8 mouse cellular contexts compared by ENCODE assay signal in genomic region chr12:80157675-80158074, GRCm38 (mm10). TPM values are rescaled to one million over a fixed set of nuclear protein-coding genes. Genes with fewer than 3 reads are reported as not detected.
DNase-seq lines count a peak whose midpoint lies in the region; ATAC-seq and TF ChIP-seq lines count a peak whose summit lies in the region.

No protein-coding gene starts in this region.

- H3K9me3 ChIP-seq in kidney, embryonic 15.5 days (replicated peaks), result no peaks in the 10 kb centered on the region
- no peaks in the 10 kb centered on the region for H3K9me3 ChIP-seq in kidney, embryonic 16.5 days (ENCODE audit: low read length)
- H3K9me3 ChIP-seq in G1E (replicated peaks), result peaks cover 3% of the 10 kb centered on the region
- no peaks in the 10 kb centered on the region for H3K9me3 ChIP-seq in liver, embryonic 12.5 days (replicated peaks)

- no peak overlapping the region for H3K4me3 ChIP-seq in kidney, embryonic 15.5 days (replicated peaks)
- H3K4me3 ChIP-seq in kidney, embryonic 16.5 days (ENCODE audit: low read length), result no peak overlapping the region
- no peak overlapping the region for H3K4me3 ChIP-seq in G1E (ENCODE audit: low read depth, low read length)
- H3K4me3 ChIP-seq in liver, embryonic 12.5 days, result no peak overlapping the region

- H3K4me1 ChIP-seq in kidney, embryonic 15.5 days, result no peaks in the 10 kb centered on the region
- no peaks in the 10 kb centered on the region for H3K4me1 ChIP-seq in kidney, embryonic 16.5 days (ENCODE audit: insufficient read depth, low read length)
- peaks cover 12% of the 10 kb centered on the region for H3K4me1 ChIP-seq in G1E (ENCODE audit: insufficient read depth, low read depth, low read length)
- H3K4me1 ChIP-seq in liver, embryonic 12.5 days, result no peaks in the 10 kb centered on the region

- TF ChIP-seq CTCF in G1E (IDR thresholded peaks at IDR 0.05; ENCODE audit: low read depth, low read length), result peak; percentile 67

- H3K4me2 ChIP-seq in kidney, embryonic 15.5 days, result peak overlapping the region; percentile 37; the same call in 1 of the 2 replicates
- H3K4me2 ChIP-seq in kidney, embryonic 16.5 days (replicated peaks; ENCODE audit: low read depth, low read length), result no peak overlapping the region
- H3K4me2 ChIP-seq in liver, embryonic 12.5 days, result peak overlapping the region; percentile 34

- H3K27ac ChIP-seq in kidney, embryonic 15.5 days, result no peak overlapping the region
- H3K27ac ChIP-seq in kidney, embryonic 16.5 days (ENCODE audit: low read length), result no peak overlapping the region
- H3K27ac ChIP-seq in liver, embryonic 12.5 days, result no peak overlapping the region

- no peaks in the 10 kb centered on the region for H3K36me3 ChIP-seq in kidney, embryonic 15.5 days
- H3K36me3 ChIP-seq in kidney, embryonic 16.5 days (ENCODE audit: insufficient read depth, low read length), result no peaks in the 10 kb centered on the region
- no peaks in the 10 kb centered on the region for H3K36me3 ChIP-seq in G1E (replicated peaks)
- no peaks in the 10 kb centered on the region for H3K36me3 ChIP-seq in liver, embryonic 12.5 days

- WGBS in kidney, embryonic 15.5 days, result 6% methylated on average over 5 of the region's 5 CpGs
- WGBS in kidney, embryonic 16.5 days, result 4% methylated on average over 5 of the region's 5 CpGs
- WGBS in liver, embryonic 12.5 days (ENCODE audit: insufficient replicate concordance), result 3% methylated on average over 5 of the region's 5 CpGs

- H3K27me3 ChIP-seq in kidney, embryonic 15.5 days, result no peaks in the 10 kb centered on the region
- H3K27me3 ChIP-seq in kidney, embryonic 16.5 days (ENCODE audit: insufficient read depth, low read length), result no peaks in the 10 kb centered on the region
- H3K27me3 ChIP-seq in G1E (ENCODE audit: insufficient read depth, low read length), result peaks cover 23% of the 10 kb centered on the region
- no peaks in the 10 kb centered on the region for H3K27me3 ChIP-seq in liver, embryonic 12.5 days (replicated peaks)

- no peak for ATAC-seq in CD4-positive, CD25-positive, alpha-beta regulatory T cell, adult 4 months
- ATAC-seq in kidney, embryonic 15.5 days (replicated peaks; ENCODE audit: low FRiP score), result no peak
- ATAC-seq in kidney, embryonic 16.5 days (ENCODE audit: low FRiP score, low TSS enrichment), result no peak
- no peak for ATAC-seq in G1E (ENCODE audit: extremely low read depth, insufficient number of reproducible peaks, low FRiP score, poor library complexity, severe bottlenecking)
- ATAC-seq in liver, embryonic 12.5 days, result no peak

- no peak overlapping the region for H3K9ac ChIP-seq in kidney, embryonic 15.5 days
- H3K9ac ChIP-seq in kidney, embryonic 16.5 days (replicated peaks; ENCODE audit: low read length), result no peak overlapping the region
- H3K9ac ChIP-seq in liver, embryonic 12.5 days, result no peak overlapping the region

- peak; percentile 64 for DNase-seq in CD4-positive, CD25-positive, alpha-beta regulatory T cell, adult 2 months (ENCODE audit: low read depth, low spot score)
- no peak for DNase-seq in G1E (ENCODE audit: low spot score)
- no peak for DNase-seq in urinary bladder, adult 2 months (ENCODE audit: low spot score)
- DNase-seq in cerebellum, adult 8-10 months, result no peak

RNA-seq across cellular contexts. Expression of gene Zfp36l1, which starts 44.9 kb away (rescaled TPM):
- 100 to 1,000 TPM; 139 to 188 TPM for polyA plus RNA-seq in CD4-positive, CD25-positive, alpha-beta regulatory T cell, adult 4 months (2017; shearing (Covaris generic))
- 136 and 154 TPM in 2 replicates for polyA plus RNA-seq in kidney, embryonic 15.5 days (2015; fragmentation: Nextera tagmentation; extraction: Ambion mirVana)
- 130 and 153 TPM in 2 replicates for polyA plus RNA-seq in kidney, embryonic 16.5 days (2015; fragmentation: Nextera tagmentation; extraction: Ambion mirVana)
- total RNA-seq in G1E (2014; fragmentation: Nextera tagmentation) (281 and 283 TPM in 2 replicates), G1E (2017) (31.4 and 40.3 TPM in 2 replicates)
- polyA plus RNA-seq in G1E (2012), result 357 and 385 TPM in 2 replicates
- 23.9 and 24.2 TPM in 2 replicates for polyA plus RNA-seq in liver, embryonic 12.5 days (2016; fragmentation: Nextera tagmentation; extraction: Ambion mirVana)
- polyA plus RNA-seq in urinary bladder, adult 2 months (2012; rRNA removed), result 141 and 167 TPM in 2 replicates
